Mouse (Mus musculus): ENCODE measurements around the gene Dip2c. TPM values are rescaled to one million over a fixed set of nuclear protein-coding genes. Genes with fewer than 3 reads are reported as not detected.

Dip2c gene
- total RNA-seq, 2 experiments from 2014 or later = 39.2 to 40.7 TPM

- intact Hi-C loops (cut with DNase I) = no loop called here
- no peak for DNase-seq
Measured at GRCm38 (mm10) chr13:9648716-9649115, 372.4 kb downstream of the Dip2c start.

- intact Hi-C loops (cut with DNase I) = no loop called here
- no peak for DNase-seq
Measured at GRCm38 (mm10) chr13:9649894-9650293, 373.6 kb downstream of the Dip2c start.

GRCm38 (mm10) chr13:9650580-9650979 lies 374.3 kb downstream of the Dip2c start:
- intact Hi-C loops (cut with DNase I) = no loop called here
- DNase-seq = no peak

- intact Hi-C loops (cut with DNase I) = no loop called here
- DNase-seq = no peak
Measured at GRCm38 (mm10) chr13:9653018-9653417, 376.7 kb downstream of the Dip2c start.

GRCm38 (mm10) chr13:9656613-9657012 lies 380.3 kb downstream of the Dip2c start:
- intact Hi-C loops (cut with DNase I) = no loop called here
- DNase-seq = no peak

GRCm38 (mm10) chr13:9660711-9661110 lies 384.4 kb downstream of the Dip2c start:
- intact Hi-C loops (cut with DNase I) = no loop called here
- no peak for DNase-seq

GRCm38 (mm10) chr13:9663593-9663992 lies 387.3 kb downstream of the Dip2c start:
- intact Hi-C loops (cut with DNase I) = no loop called here
- no peak for DNase-seq

- DNase-seq = no peak
- intact Hi-C loops (cut with DNase I) = no loop called here
Measured at GRCm38 (mm10) chr13:9667954-9668496, 391.7 kb downstream of the Dip2c start.

- DNase-seq = no peak
- intact Hi-C loops (cut with DNase I) = no loop called here
Measured at GRCm38 (mm10) chr13:9669246-9669645, 392.9 kb downstream of the Dip2c start.

GRCm38 (mm10) chr13:9674126-9674525 lies 397.8 kb downstream of the Dip2c start:
- DNase-seq = no peak
- intact Hi-C loops (cut with DNase I) = no loop called here

GRCm38 (mm10) chr13:9681492-9681891 lies 405.2 kb downstream of the Dip2c start:
- intact Hi-C loops (cut with DNase I) = loop anchor here (5.0 kb wide), 1 partner anchor 166 kb away; no protein-coding TSS in a partner anchor
- no peak for DNase-seq

GRCm38 (mm10) chr13:9683280-9683679 lies 407.0 kb downstream of the Dip2c start:
- intact Hi-C loops (cut with DNase I) = loop anchor here (5.0 kb wide), 1 partner anchor 164 kb away; no protein-coding TSS in a partner anchor
- DNase-seq = no peak

GRCm38 (mm10) chr13:9684153-9684923 lies 408.0 kb downstream of the Dip2c start:
- DNase-seq = no peak
- intact Hi-C loops (cut with DNase I) = loop anchor here (5.0 kb wide), 1 partner anchor 163 kb away; no protein-coding TSS in a partner anchor

- intact Hi-C loops (cut with DNase I) = no loop called here
Measured at GRCm38 (mm10) chr13:9686261-9686660, 409.9 kb downstream of the Dip2c start.

GRCm38 (mm10) chr13:9686765-9687164 lies 410.4 kb downstream of the Dip2c start:
- intact Hi-C loops (cut with DNase I) = no loop called here
- no peak for DNase-seq

More at GRCm38 (mm10) chr13:9686261-9686660, 409.9 kb downstream of the Dip2c start:
- DNase-seq = no peak

GRCm38 (mm10) chr13:9689366-9689765 lies 413.0 kb downstream of the Dip2c start:
- DNase-seq = no peak
- intact Hi-C loops (cut with DNase I) = no loop called here

GRCm38 (mm10) chr13:9692876-9693275 lies 416.5 kb downstream of the Dip2c start:
- DNase-seq = no peak
- intact Hi-C loops (cut with DNase I) = no loop called here

- intact Hi-C loops (cut with DNase I) = no loop called here
- no peak for DNase-seq
Measured at GRCm38 (mm10) chr13:9694651-9695050, 418.3 kb downstream of the Dip2c start.

GRCm38 (mm10) chr13:9695403-9695802 lies 419.1 kb downstream of the Dip2c start:
- intact Hi-C loops (cut with DNase I) = no loop called here
- no peak for DNase-seq

GRCm38 (mm10) chr13:9695809-9696208 lies 419.5 kb downstream of the Dip2c start:
- peak; percentile 29 to 33 for DNase-seq
- intact Hi-C loops (cut with DNase I) = no loop called here

GRCm38 (mm10) chr13:9697340-9697739 lies 421.0 kb downstream of the Dip2c start:
- DNase-seq = no peak
- intact Hi-C loops (cut with DNase I) = no loop called here

GRCm38 (mm10) chr13:9702615-9703235 lies 426.4 kb downstream of the Dip2c start:
- no peak for DNase-seq
- intact Hi-C loops (cut with DNase I) = loop anchor here (5.0 kb wide), 1 partner anchor 60 kb away; no protein-coding TSS in a partner anchor

All from heart, postnatal 36 days (tissue).